Mouse (Mus musculus) neural tube, embryonic 15.5 days (tissue): ENCODE measurements around the gene Tat. TPM values are rescaled to one million over a fixed set of nuclear protein-coding genes. Genes with fewer than 3 reads are reported as not detected.

Source experiments
- ATAC-seq: fragments of 200-750 bp; cut with Nextera tagmentation; 2 replicates; pipeline ENCODE4 v1.8.0; 2017; ENCODE audit warnings: mild to moderate bottlenecking, moderate TSS enrichment, moderate library complexity; ENCODE audit not compliant: low FRiP score
- H3K27ac ChIP-seq: fragments of 300-500 bp; sonication (generic); replicated peaks from 2 replicates; pipeline ENCODE4 v1.5.1; 2015; ENCODE audit warnings: mild to moderate bottlenecking, inconsistent platforms
- H3K27me3 ChIP-seq: fragments of 300-500 bp; sonication (generic); replicated peaks from 2 replicates; pipeline ENCODE4 v1.6.1; 2015; ENCODE audit warnings: inconsistent platforms
- H3K36me3 ChIP-seq: fragments of 300-500 bp; sonication (generic); 2 replicates; pipeline ENCODE4 v1.6.1; 2015; ENCODE audit warnings: inconsistent platforms
- H3K4me1 ChIP-seq: fragments of 300-500 bp; sonication (generic); 2 replicates; pipeline ENCODE4 v1.6.1; 2015; ENCODE audit warnings: inconsistent platforms
- H3K4me2 ChIP-seq: fragments of 300-500 bp; sonication (generic); 2 replicates; pipeline ENCODE4 v1.6.1; 2015; ENCODE audit warnings: inconsistent platforms, mild to moderate bottlenecking, moderate library complexity
- H3K4me3 ChIP-seq: fragments of 300-500 bp; sonication (generic); replicated peaks from 2 replicates; pipeline ENCODE4 v1.5.1; 2015; ENCODE audit warnings: mild to moderate bottlenecking, inconsistent platforms
- H3K9ac ChIP-seq: fragments of 300-500 bp; sonication (generic); replicated peaks from 2 replicates; pipeline ENCODE4 v1.6.1; 2015; ENCODE audit warnings: mild to moderate bottlenecking, inconsistent platforms
- H3K9me3 ChIP-seq: fragments of 300-500 bp; sonication (generic); replicated peaks from 2 replicates; pipeline ENCODE4 v1.6.1; 2016; ENCODE audit warnings: inconsistent platforms
- WGBS: fragments of 180-500 bp; shearing (Covaris S2); methylation state at CpG from one replicate; pipeline ENCODE4 v1.1.7; 2015; ENCODE audit warnings: mixed read lengths; 5-methylcytosine and 5-hydroxymethylcytosine counted together
- polyA plus RNA-seq: library from polyadenylated mRNA; unstranded; fragments of >200 nt; fragmentation: Nextera tagmentation; extraction: Ambion mirVana; gene quantifications from 2 replicates; pipeline ENCODE4 v1.2.1, GENCODE M21; 2015

Tat gene
- polyA plus RNA-seq, 1 experiment from 2014 or later = not detected

DNA sequence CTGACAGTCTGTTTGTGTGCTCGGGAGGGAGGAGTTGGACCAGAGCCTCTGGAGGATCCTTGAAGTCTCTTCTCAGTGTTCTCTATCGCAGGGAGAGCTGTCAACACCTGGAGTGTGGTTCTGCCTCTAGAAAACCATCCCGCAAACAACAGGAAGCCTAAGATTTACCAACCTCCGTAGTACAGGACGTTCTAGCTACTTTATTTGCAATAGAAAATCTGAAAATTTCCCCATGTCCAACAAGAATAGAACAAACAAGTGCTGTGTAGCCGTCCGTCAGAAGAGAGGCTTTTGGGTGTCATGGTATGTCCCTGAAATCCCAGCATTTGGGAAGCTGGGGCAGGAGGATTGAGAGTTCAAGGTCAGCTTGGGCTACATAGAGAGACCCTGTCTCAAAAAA, 2.5 kb upstream of the Tat start:
- Histone ChIP-seq H3K9me3 (no peaks in the 10 kb centered on the region), H3K27me3 (no peaks in the 10 kb centered on the region), H3K4me2 (no peak overlapping the region), H3K4me3 (no peak overlapping the region), H3K36me3 (no peaks in the 10 kb centered on the region), H3K9ac (no peak overlapping the region), H3K27ac (no peak overlapping the region), H3K4me1 (peaks cover 10% of the 10 kb centered on the region)
- 92% methylated on average over 7 of the region's 7 CpGs for WGBS
- ATAC-seq = no peak

DNA sequence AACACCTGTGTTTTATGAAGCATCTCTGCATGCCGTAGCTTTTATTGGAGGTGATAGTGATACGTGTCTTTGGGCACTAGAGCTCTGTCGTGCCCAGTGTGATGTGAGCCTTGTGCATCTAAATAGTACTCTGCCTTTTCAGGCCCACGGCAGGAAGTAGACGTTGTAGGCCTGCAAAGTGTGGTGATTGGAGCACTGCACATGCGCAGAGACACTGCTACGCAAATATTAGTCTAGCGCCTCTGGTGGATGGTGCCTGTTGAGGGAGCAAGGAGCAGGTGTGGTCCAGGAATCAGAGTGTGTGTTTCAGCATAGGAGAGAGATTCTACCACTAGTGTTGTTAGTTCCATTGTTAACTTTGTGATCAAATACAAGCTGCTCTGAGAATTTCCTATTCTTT, 1.1 kb upstream of the Tat start:
- 88% methylated on average over 8 of the region's 8 CpGs for WGBS
- ATAC-seq = no peak
- Histone ChIP-seq H3K4me3 (no peak overlapping the region), H3K27ac (no peak overlapping the region), H3K9me3 (no peaks in the 10 kb centered on the region), H3K27me3 (no peaks in the 10 kb centered on the region), H3K4me1 (peaks cover 2% of the 10 kb centered on the region), H3K36me3 (no peaks in the 10 kb centered on the region), H3K4me2 (no peak overlapping the region), H3K9ac (no peak overlapping the region)

DNA sequence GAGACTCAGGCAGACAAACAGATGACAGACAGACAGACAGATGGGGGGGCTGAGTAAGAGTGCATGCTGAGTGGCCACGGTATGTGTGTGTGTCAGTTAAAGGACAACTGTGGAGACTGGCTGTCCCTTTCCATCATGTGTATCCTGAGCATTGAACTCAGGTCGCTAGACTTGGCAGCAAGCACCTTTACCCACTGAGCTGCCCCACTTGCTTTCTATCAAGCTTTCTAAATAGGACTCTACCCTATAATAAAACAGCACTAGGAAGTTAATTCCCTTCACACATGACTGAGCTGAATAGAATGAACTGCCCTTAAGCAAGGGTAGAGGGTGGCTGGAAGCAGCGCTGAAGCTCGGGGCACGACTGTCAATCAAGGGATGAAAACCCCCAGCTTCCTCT, 1.9 kb downstream of the Tat start:
- no peak overlapping the region for H3K9ac ChIP-seq
- H3K9me3 ChIP-seq = no peaks in the 10 kb centered on the region
- H3K4me1 ChIP-seq = no peaks in the 10 kb centered on the region
- H3K27ac ChIP-seq = no peak overlapping the region
- WGBS = 78% methylated on average over 5 of the region's 5 CpGs
- no peaks in the 10 kb centered on the region for H3K36me3 ChIP-seq
- H3K4me2 ChIP-seq = no peak overlapping the region
- no peak overlapping the region for H3K4me3 ChIP-seq
- H3K27me3 ChIP-seq = no peaks in the 10 kb centered on the region
- ATAC-seq = no peak

DNA sequence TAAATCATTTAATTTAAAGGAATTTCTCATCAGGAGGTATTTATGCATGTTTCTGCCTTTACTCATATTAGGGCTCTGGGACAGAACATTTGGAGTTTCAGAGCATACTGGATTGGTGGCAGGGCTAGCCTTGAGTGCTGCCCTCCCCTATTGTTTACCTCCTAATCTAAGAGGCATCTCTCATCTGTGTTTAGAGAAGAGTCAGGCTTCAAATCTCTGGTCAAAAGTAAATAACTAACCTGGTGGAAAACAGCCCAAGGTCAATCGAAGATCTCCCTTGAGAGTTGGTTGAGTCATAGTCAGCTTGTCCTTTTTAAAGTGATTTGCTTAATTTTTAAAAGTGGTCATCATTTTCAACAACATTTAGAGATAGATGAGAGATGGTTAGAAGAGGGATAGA, 2.7 kb downstream of the Tat start:
- no peak overlapping the region for H3K4me3 ChIP-seq
- ATAC-seq = no peak
- H3K9ac ChIP-seq = no peak overlapping the region
- no peak overlapping the region for H3K27ac ChIP-seq
- 85% methylated on average over 1 of the region's 1 CpGs for WGBS
- H3K4me1 ChIP-seq = no peaks in the 10 kb centered on the region
- no peaks in the 10 kb centered on the region for H3K36me3 ChIP-seq
- H3K9me3 ChIP-seq = no peaks in the 10 kb centered on the region
- no peaks in the 10 kb centered on the region for H3K27me3 ChIP-seq
- no peak overlapping the region for H3K4me2 ChIP-seq

DNA sequence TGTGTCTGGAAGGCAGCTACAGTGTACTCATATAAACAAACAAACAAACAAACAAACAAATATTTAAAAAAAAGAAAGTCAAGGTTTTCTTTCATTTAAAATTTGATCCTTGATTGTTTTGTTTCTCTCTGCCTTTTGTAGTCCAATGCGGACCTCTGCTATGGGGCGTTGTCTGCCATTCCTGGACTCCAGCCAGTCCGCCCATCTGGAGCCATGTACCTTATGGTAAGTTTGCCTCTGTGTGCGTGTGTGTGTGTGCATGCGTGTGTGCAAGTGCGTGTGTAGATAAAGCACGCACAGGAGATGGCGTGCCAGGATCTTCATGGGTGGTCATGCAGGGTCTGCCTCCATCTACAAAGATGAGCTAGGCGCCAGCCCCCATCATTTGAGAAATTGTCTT, 7.1 kb downstream of the Tat start:
- Histone ChIP-seq H3K4me1 (no peaks in the 10 kb centered on the region), H3K4me2 (no peak overlapping the region), H3K4me3 (no peak overlapping the region), H3K27me3 (no peaks in the 10 kb centered on the region), H3K36me3 (no peaks in the 10 kb centered on the region), H3K9me3 (no peaks in the 10 kb centered on the region), H3K27ac (no peak overlapping the region), H3K9ac (no peak overlapping the region)
- no peak for ATAC-seq
- whole genome bisulfite sequencing = 79% methylated on average over 9 of the region's 9 CpGs

- Histone ChIP-seq H3K27ac (no peak overlapping the region), H3K4me2 (no peak overlapping the region), H3K27me3 (no peaks in the 10 kb centered on the region), H3K9ac (no peak overlapping the region), H3K9me3 (no peaks in the 10 kb centered on the region), H3K4me3 (no peak overlapping the region), H3K4me1 (no peaks in the 10 kb centered on the region), H3K36me3 (no peaks in the 10 kb centered on the region)
- ATAC-seq = no peak
- 65% methylated on average over 7 of the region's 7 CpGs for WGBS
Measured at GRCm38 (mm10) chr8:109998066-109998465, 7.8 kb downstream of the Tat start.

DNA sequence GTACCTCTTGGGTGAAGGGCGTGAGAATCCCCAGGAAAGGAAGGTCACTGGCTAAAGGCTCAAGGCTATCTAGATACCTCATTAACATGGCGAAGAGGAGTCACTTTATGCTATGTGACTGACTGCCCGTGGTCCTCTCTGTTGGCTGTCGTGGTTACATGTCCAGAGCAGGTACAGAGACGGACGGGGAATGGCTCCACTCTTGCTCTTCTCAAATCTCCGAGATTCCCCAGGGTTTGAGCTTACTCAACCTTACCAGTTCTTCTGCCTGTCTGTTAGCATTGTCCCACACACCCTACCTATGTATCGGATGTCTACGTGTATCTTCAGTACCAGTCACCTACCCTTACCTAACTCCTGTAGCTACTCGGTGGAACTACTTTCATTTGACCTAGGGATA, 9.7 kb downstream of the Tat start:
- H3K9me3 ChIP-seq = no peaks in the 10 kb centered on the region
- no peaks in the 10 kb centered on the region for H3K36me3 ChIP-seq
- ATAC-seq = no peak
- no peak overlapping the region for H3K4me3 ChIP-seq
- no peak overlapping the region for H3K4me2 ChIP-seq
- WGBS = 90% methylated on average over 10 of the region's 10 CpGs
- H3K27me3 ChIP-seq = no peaks in the 10 kb centered on the region
- H3K4me1 ChIP-seq = no peaks in the 10 kb centered on the region
- H3K9ac ChIP-seq = no peak overlapping the region
- no peak overlapping the region for H3K27ac ChIP-seq

- H3K36me3 ChIP-seq = no peaks in the 10 kb centered on the region
- peaks cover 8% of the 10 kb centered on the region; the same call in 1 of the 2 replicates for H3K4me1 ChIP-seq
- H3K27me3 ChIP-seq = no peaks in the 10 kb centered on the region
- no peak overlapping the region for H3K4me3 ChIP-seq
- ATAC-seq = no peak
- H3K27ac ChIP-seq = no peak overlapping the region
- WGBS = 38% methylated on average over 9 of the region's 9 CpGs
- H3K9me3 ChIP-seq = no peaks in the 10 kb centered on the region
- H3K9ac ChIP-seq = no peak overlapping the region
- H3K4me2 ChIP-seq = no peak overlapping the region
Measured at GRCm38 (mm10) chr8:110002953-110003352, 12.7 kb downstream of the Tat start.

DNA sequence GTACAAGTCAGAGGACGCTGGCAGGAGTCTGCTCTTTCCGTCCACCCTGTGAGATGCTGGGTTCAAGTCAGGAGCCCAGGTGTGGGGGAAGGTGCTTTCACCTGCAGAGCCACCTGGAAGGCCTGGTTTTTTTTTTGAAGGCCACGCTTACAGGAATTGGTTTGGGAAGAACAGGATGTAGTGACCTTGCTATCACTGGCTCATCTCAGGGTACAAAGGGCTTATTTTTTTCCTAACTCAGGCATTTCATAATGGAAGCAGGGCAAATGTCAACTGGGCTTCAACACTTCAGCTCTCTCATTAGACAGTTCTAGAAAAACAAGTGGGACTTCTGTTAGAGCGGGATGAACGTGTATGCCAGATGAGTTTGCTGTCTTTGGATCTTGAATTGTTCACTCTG, 14.1 kb downstream of the Tat start:
- Histone ChIP-seq H3K27me3 (no peaks in the 10 kb centered on the region), H3K36me3 (no peaks in the 10 kb centered on the region), H3K4me1 (peaks cover 8% of the 10 kb centered on the region; the same call in 1 of the 2 replicates), H3K9ac (no peak overlapping the region), H3K27ac (no peak overlapping the region), H3K4me2 (no peak overlapping the region), H3K4me3 (no peak overlapping the region), H3K9me3 (no peaks in the 10 kb centered on the region)
- 84% methylated on average over 5 of the region's 5 CpGs for WGBS
- no peak for ATAC-seq

- Histone ChIP-seq H3K9ac (no peak overlapping the region), H3K4me2 (no peak overlapping the region)
- 43% methylated on average over 17 of the region's 17 CpGs for WGBS
Measured at GRCm38 (mm10) chr8:110006312-110007023, 16.2 kb downstream of the Tat start.

DNA sequence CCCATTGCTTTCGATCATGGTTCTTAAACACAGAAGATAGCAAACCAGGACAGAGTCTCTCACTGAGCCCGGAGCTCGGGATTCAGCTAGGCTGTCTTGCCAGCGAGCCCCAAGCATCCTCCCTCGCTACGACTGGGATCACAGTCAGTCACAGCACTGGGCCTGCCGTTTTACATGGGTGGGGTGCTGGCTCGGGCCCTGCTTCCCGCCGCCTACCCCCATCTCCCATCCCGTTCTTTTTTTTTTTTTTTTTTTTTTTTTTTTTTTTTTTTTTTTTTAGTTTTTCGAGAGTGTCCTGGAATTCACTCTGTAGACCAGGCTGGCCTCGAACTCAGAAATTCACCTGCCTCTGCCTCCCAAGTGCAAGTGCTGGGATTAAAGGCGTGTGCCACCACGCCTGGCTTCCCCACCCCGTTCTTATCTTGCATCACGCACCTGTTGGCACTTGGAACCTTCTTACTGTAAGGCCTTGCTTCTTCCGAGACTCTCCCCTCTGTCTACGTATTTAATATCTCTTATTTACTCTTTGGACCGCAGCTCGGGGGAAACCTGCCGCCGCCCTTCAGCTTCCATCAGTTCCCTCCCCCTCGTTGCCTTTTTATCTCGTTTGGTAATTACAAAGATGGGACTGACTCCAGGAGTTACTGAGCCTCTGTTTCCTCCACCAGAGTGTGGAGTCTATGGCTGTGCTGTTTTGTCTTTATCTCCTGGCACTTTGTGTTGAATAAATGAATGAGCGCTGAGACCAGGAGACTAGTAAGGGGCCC, 18.2 kb downstream of the Tat start:
- no peak overlapping the region for H3K27ac ChIP-seq
- H3K4me2 ChIP-seq = no peak overlapping the region
- no peak overlapping the region for H3K4me3 ChIP-seq
- ATAC-seq = no peak
- H3K9me3 ChIP-seq = no peaks in the 10 kb centered on the region
- WGBS = 89% methylated on average over 26 of the region's 26 CpGs
- no peaks in the 10 kb centered on the region for H3K27me3 ChIP-seq
- no peaks in the 10 kb centered on the region for H3K36me3 ChIP-seq
- no peak overlapping the region for H3K9ac ChIP-seq
- H3K4me1 ChIP-seq = peaks cover 8% of the 10 kb centered on the region; the same call in 1 of the 2 replicates

More at GRCm38 (mm10) chr8:110006312-110007023, 16.2 kb downstream of the Tat start:
- H3K4me3 ChIP-seq = no peak overlapping the region
- peaks cover 8% of the 10 kb centered on the region; the same call in 1 of the 2 replicates for H3K4me1 ChIP-seq
- peak overlapping the region; percentile 20; the same call in 1 of the 2 replicates for H3K27ac ChIP-seq
- H3K27me3 ChIP-seq = no peaks in the 10 kb centered on the region
- no peaks in the 10 kb centered on the region for H3K36me3 ChIP-seq
- no peaks in the 10 kb centered on the region for H3K9me3 ChIP-seq
- peak; percentile 66 for ATAC-seq

DNA sequence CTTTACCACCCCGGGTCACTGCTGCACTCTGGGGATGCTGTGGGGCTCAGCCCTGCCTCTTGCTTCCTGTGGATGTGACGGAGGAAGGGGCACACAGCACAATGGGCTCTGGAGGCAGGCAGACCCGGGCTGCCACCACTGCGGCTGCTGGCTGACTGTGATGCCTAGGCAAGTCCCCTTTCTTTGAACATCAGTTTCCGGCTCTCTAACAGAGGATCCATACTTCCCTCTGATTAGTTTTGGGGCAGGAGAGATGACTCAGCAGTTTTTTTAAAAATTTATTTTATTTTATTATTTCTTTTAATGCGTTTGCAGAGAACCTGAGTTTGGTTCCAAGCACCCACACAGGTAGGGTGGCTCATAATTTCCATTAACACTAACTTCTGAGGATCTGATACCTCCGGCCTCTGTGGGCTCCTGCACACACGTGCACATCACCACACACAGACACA, 18.8 kb downstream of the Tat start:
- no peaks in the 10 kb centered on the region for H3K27me3 ChIP-seq
- 70% methylated on average over 8 of the region's 8 CpGs for WGBS
- H3K4me1 ChIP-seq = peaks cover 8% of the 10 kb centered on the region; the same call in 1 of the 2 replicates
- no peaks in the 10 kb centered on the region for H3K9me3 ChIP-seq
- no peaks in the 10 kb centered on the region for H3K36me3 ChIP-seq
- no peak overlapping the region for H3K4me3 ChIP-seq
- H3K27ac ChIP-seq = no peak overlapping the region
- H3K9ac ChIP-seq = no peak overlapping the region
- no peak for ATAC-seq
- no peak overlapping the region for H3K4me2 ChIP-seq
